Mouse (Mus musculus) embryonic fibroblast, embryonic 13.5 days (primary cell): ENCODE results near the gene a.

Source experiments
- CTCF ChIP-seq: IDR thresholded peaks from 2 replicates; pipeline ENCODE4 v1.5.1; 2011; ENCODE audit warnings: mild to moderate bottlenecking, control low read depth, low read length, moderate library complexity, borderline replicate concordance; ENCODE audit not compliant: insufficient read depth
- POLR2A ChIP-seq: IDR thresholded peaks from 2 replicates; pipeline ENCODE4 v1.6.1; 2011; ENCODE audit warnings: low read depth, mild to moderate bottlenecking, control low read depth, low read length, moderate library complexity

- TF ChIP-seq CTCF (no peak), POLR2A (no peak)
These were observed 253.9 kb downstream of the a start for GRCm38 (mm10) chr2:155045075-155045474.
